Mouse (Mus musculus) testis, postnatal 14 days (tissue): ENCODE measurements around the gene Scarf2.

ENCODE experiments used
- DNase-seq: peaks from one replicate; pipeline ENCODE4 v3.0.0; 2021; ENCODE audit warnings: low spot score

Gene Scarf2

DNA sequence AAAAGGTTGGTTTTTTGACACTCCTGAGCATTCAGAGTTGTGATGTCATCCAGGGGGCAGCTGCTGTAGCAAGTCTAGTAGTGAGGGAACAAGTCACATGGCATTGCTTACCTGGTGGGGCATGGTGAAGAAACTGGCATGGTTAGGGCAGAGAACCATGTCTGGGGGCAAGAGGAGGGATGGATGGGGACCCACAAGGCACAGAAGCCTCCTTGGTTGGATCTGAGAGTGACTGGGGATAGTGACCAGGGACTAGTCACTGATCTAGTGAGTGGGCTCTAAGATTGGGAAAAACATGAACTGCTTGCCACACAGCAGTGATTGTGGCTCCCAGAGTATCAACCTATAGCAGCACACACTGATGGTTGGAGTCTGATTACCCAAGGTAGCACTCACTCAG is 2.5 kb downstream of the Scarf2 start:
- DNase-seq = no peak

GRCm38 (mm10) chr16:17801777-17802455 is 4.8 kb downstream of the Scarf2 start:
- no peak for DNase-seq

GRCm38 (mm10) chr16:17802456-17802838 is 5.4 kb downstream of the Scarf2 start:
- no peak for DNase-seq

- no peak for DNase-seq
Measured at GRCm38 (mm10) chr16:17802839-17803674, 6.0 kb downstream of the Scarf2 start.

DNA sequence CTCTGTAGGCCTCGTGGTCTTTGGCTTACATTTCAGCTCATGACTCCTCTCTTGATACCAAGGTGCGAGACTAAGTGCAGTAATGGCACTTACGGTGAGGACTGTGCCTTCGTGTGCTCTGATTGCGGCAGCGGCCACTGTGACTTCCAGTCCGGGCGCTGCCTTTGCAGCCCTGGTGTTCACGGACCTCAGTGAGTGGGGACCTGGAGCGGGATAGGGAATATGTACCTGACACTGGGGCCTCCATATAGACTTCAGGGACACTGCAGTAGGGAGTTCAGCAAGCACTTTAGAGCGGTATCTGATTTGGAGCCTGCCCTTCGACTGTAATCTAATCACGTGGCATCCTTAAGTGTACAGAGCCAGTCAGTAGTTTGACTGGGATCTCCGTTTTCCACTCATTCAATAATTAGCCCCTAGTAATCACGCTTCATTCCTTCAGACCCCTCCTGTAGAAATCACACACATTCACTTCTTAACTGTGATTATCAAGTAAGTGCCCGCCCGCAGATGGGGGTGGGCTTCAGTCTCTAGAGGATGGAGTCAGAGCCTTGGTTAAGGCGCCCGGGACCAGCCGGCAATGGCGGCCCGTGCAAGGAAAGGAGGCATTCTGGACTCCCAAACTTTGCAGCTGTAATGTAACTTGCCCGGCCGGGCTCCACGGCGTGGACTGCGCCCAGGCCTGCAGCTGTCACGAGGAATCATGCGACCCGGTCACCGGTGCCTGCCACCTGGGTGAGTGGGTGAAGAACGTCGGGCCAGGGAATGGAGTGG is 6.8 kb downstream of the Scarf2 start:
- DNase-seq = no peak

- no peak for DNase-seq
Measured at GRCm38 (mm10) chr16:17804449-17804912, 7.4 kb downstream of the Scarf2 start.

GRCm38 (mm10) chr16:17804982-17805381 is 7.9 kb downstream of the Scarf2 start:
- no peak for DNase-seq

DNA sequence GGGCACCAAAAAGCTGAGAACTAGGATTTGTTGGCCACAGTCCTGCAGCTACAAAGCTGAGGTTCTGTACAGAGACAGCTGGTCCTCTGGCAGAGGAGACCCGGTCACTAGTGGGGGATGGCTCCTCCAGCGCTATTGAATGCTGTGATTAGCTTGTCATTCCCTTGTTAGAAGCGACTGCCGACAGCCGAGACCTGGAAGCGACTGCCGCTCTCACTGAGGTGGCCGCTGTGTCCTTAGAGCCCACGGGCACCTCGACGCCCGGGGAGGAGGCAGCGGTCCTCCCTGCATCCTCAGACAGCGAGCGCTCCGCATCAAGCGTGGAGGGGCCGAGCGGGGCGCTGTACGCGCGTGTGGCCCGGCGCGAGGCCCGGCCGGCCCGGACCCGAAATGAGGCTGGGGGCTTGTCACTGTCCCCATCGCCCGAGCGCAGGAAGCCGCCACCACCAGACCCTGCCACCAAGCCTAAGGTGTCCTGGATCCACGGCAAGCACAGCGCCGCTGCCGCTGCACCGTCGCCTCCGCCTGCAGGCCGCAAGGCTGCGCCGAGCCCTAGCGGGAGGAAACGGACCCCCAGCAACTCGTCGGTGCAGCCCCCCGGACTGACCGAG is 9.6 kb downstream of the Scarf2 start:
- no peak for DNase-seq

DNA sequence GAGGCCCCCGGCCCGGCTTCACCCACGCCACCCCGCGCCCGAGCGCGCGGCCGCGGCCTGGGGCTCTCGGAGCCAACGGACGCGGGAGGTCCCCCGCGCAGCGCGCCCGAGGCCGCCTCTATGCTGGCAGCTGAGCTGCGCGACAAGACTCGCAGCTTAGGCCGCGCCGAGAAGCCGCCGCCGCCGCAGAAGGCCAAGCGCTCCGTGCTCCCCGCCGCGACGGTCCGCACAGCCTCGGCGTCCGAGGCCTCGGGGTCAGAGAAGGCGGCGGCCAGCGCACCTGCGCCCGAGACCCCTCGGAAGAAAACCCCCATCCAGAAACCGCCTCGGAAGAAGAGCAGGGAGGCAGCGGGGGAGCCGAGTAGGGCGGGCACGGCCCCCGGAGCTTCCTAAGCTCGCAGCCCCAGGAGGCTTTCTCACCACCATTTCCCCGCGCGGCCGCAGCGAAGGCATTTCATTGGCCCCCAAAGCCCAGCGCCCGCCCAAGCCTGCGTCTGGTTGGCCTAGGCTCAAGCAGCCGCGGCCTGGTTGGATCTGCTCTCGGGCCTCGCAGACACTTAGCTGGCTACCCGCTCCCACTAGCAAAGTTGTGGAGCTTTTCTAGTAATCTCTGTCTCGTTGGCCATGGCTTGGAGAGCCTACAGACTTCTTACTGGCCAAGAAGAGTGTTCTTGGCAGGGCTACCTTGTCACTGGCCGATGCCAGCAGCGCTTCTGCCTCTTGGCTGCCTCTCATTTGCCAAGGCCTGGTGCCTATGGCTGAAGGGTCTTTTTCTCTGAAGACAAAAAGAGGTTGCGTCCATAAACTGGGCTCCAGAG is 10.3 kb downstream of the Scarf2 start:
- peak; percentile 89 for DNase-seq

DNA sequence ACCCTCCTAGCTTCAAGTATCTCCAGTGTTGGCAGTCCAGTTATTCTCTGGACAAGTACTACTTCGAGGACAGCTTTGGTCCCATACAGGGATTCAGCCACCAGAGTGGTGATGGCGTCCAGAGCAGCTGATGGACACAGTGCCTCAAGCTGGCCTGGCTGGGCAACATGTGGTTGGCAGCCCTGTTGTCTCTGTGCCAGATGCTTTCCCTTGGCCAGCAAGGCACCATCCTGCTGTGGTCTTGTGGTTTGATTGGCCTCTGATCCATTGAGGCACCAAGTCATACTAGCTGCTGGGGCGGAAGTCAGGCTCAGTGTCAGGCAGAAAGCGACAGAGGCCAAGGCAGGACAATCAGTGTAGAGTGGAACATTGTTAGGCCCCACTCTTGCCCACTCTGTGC is 12.0 kb downstream of the Scarf2 start:
- DNase-seq = no peak

GRCm38 (mm10) chr16:17809711-17810110 is 12.6 kb downstream of the Scarf2 start:
- no peak for DNase-seq

DNA sequence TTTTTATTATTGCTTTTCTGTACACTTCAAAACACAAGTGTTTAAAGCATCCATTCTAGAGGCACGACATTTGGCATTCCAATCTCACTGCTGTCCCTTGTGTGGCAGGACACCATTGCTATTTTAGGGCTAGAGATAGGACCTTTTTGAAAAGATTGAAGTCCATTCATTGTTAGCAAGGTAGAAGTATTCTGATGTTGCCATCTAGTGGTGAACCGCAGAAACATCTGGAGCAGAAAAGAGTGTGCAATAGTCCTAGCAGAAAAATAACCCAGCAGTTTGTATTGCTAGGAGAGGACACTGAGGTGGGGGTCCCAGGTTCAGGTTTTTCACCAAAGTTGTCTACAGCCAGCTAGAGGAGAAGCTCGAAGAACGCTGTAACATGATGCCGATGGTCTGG is 15.0 kb downstream of the Scarf2 start:
- DNase-seq = no peak

- no peak for DNase-seq
Measured at GRCm38 (mm10) chr16:17813173-17813572, 16.1 kb downstream of the Scarf2 start.

- peak; percentile 80 for DNase-seq
Measured at GRCm38 (mm10) chr16:17815411-17816402, 18.6 kb downstream of the Scarf2 start.

GRCm38 (mm10) chr16:17816528-17816927 is 19.4 kb downstream of the Scarf2 start:
- DNase-seq = no peak

DNA sequence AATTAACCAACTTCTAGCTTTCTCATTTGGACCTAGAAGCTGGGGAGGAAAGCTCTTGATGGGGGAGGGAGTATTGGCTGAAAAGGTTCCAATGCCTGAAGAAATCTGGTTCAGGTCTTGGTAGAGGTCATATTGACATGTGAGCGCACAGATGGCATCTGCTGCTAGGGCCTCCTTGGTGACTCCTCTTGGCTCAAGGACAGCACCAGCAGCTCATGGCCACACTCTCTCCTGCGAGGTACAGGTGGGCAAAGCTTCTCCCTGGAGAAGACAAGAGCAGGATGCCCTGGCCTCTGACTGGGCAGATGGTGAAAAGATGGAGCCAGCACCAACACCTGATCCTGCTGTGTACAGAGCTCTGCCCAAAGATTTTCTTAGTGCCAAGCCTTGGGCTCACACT is 29.4 kb downstream of the Scarf2 start:
- no peak for DNase-seq

DNA sequence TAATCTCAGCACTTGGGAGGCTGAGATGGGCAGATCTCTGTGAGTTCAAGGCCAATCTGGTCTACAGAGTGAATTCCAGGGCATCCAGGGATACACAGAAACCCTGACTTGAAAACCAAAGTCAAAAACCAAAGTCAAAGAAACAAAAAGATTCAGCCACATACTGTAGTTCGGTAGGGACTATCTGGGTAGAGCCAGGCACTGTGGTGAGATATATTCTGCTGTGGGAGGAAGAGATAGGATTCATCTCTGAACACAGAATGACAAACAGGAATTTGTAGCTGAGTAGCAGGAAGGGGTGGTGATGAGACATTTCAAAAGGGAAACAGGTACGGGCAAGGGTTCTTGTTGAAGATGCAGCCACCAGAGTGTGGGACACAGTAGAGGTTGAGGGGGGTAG is 31.1 kb downstream of the Scarf2 start:
- no peak for DNase-seq

GRCm38 (mm10) chr16:17828867-17829266 is 31.8 kb downstream of the Scarf2 start:
- DNase-seq = no peak

GRCm38 (mm10) chr16:17830385-17831178 is 33.5 kb downstream of the Scarf2 start:
- DNase-seq = no peak
